Mouse (Mus musculus): ENCODE measurements around the gene Olfr715.
"Not testable (repeated sequence)": the region's sequence is repeated elsewhere in the genome, so short reads cannot be mapped to it uniquely, and the experiment has no call there.

The Olfr715 gene

GRCm38 (mm10) chr7:107130983-107131382, at the start of gene Olfr715:
Olfr715 (minus strand) TSS chr7:107131083.
- DNase-seq = not testable (repeated sequence)

- DNase-seq = no peak
Measured at GRCm38 (mm10) chr7:107180406-107180805, 49.5 kb upstream of the Olfr715 start.

- no peak for DNase-seq
Measured at GRCm38 (mm10) chr7:107166690-107167089, 35.8 kb upstream of the Olfr715 start, which contains the start of gene Nlrp14. Nlrp14 (plus strand) TSS chr7:107166990.

- not testable (repeated sequence) for DNase-seq
Measured at GRCm38 (mm10) chr7:107138027-107138426, 7.1 kb upstream of the Olfr715 start, which contains the start of gene Olfr716. Olfr716 (plus strand) TSS chr7:107138327.

GRCm38 (mm10) chr7:107110269-107110668, 20.6 kb downstream of the Olfr715 start, which contains the start of gene Olfr715b:
Olfr715b (minus strand) TSS chr7:107110369.
- DNase-seq = not testable (repeated sequence)

- DNase-seq = no peak
Measured at GRCm38 (mm10) chr7:107092920-107093319, 38.0 kb downstream of the Olfr715 start, which contains the start of gene Olfr17. Olfr17 (plus strand) TSS chr7:107093220.
